Mouse (Mus musculus): Measurements from ENCODE around the gene Hoxd4. TPM values are rescaled to one million over a fixed set of nuclear protein-coding genes. Genes with fewer than 3 reads are reported as not detected.

Hoxd4 gene
- polyA plus RNA-seq, 1 experiment from 2014 or later: 4.3 TPM

- Histone ChIP-seq H3K4me2 (replicated peaks) (no peak overlapping the region), H3K4me1 (replicated peaks; ENCODE audit: control insufficient read depth, insufficient read depth, low read length) (no peaks in the 10 kb centered on the region), H3K36me3 (replicated peaks; ENCODE audit: control insufficient read depth, insufficient read depth) (no peaks in the 10 kb centered on the region), H3K27me3 (ENCODE audit: control insufficient read depth, insufficient read depth, low read length) (peaks cover 85% of the 10 kb centered on the region), H3K27ac (no peak overlapping the region), H3K9ac (no peak overlapping the region), H3K4me3 (replicated peaks; ENCODE audit: low read length) (no peak overlapping the region), H3K9me3 (ENCODE audit: control insufficient read depth, low read length) (no peaks in the 10 kb centered on the region)
- WGBS: 2% methylated on average over 26 of the region's 26 CpGs
- DNase-seq (ENCODE audit: low spot score) (no peak), ATAC-seq (ENCODE audit: low FRiP score) (no peak)
These were observed 7.9 kb upstream of the Hoxd4 start for GRCm38 (mm10) chr2:74703720-74704392.

DNA sequence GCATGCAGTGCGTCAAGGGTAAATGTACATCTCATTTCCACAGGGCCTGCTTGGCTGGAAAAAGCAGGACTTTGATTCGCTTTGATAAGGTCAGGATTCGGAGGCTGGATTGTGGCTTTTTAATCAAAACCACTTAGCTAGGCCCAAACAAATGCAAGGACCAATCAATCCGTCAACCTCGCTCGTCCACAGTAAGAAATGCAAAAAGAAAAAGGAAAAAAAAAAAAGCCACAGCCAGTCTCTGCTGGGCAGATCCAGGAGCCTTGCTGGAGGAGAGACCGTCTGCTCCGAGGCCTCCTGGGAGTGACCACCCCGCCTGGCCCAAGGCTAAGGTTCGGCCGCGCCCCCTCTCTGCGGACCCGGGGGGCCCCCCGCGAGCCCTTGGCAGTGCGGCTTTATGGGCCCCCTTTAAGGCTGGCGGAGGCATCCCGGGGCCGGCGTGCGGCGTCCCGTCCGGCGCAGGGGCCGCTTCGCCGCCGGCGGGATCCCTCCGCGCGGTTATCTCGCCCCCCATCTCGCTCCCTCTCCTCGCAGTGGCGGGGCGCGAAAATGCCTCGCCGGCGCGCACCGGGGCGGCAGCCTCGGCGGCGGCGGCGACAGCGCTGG, 7.2 kb upstream of the Hoxd4 start, which contains the start of gene Hoxd8:
Hoxd8 (plus strand) TSS at position 223 of the 606 bp plus-strand sequence.
- Histone ChIP-seq H3K27ac (no peak within 1 kb of the TSS), H3K27me3 (ENCODE audit: control insufficient read depth, insufficient read depth, low read length) (peaks cover 92% of the 10 kb centered on the region), H3K4me1 (replicated peaks; ENCODE audit: control insufficient read depth, insufficient read depth, low read length) (no peaks in the 10 kb centered on the region), H3K36me3 (replicated peaks; ENCODE audit: control insufficient read depth, insufficient read depth) (no peaks in the 10 kb centered on the region), H3K4me3 (replicated peaks; ENCODE audit: low read length) (peak within 1 kb of the TSS; percentile 29), H3K9me3 (ENCODE audit: control insufficient read depth, low read length) (no peaks in the 10 kb centered on the region), H3K9ac (peak within 1 kb of the TSS; percentile 8; the same call in 1 of the 2 replicates), H3K4me2 (replicated peaks) (peak within 1 kb of the TSS; percentile 46)
- WGBS: under 1% methylated on average over 39 of the region's 52 CpGs
- ATAC-seq (ENCODE audit: low FRiP score) (no peak), DNase-seq (ENCODE audit: low spot score) (no peak)

DNA sequence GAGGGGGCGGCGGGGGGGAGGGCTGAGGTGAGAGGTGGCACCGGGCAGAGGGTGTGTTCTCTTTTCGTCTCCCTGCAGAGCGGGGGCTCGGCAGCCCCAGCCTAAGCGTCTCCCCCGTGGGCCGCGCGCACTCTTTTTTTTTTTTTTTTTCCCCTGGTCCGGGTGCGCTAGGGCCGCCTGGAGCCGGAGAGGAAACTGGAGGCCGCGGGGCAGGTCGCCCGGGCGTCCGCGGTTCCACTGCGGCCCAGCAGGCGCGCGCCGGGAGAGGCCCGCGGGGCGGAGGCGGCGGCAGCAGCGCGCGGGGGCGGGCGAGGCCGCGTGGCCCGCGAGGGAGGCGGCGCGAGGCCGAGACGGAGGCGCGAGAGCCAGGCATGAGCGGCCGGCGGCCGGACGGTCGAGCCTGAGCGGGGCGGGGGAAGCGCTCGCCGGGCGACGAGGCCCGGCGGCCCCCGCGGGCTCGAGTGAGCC, 6.7 kb upstream of the Hoxd4 start:
- Histone ChIP-seq H3K4me2 (replicated peaks) (peak overlapping the region; percentile 46), H3K4me3 (replicated peaks; ENCODE audit: low read length) (peak overlapping the region; percentile 29), H3K27ac (no peak overlapping the region), H3K9me3 (ENCODE audit: control insufficient read depth, low read length) (no peaks in the 10 kb centered on the region), H3K9ac (peak overlapping the region; percentile 8; the same call in 1 of the 2 replicates), H3K27me3 (ENCODE audit: control insufficient read depth, insufficient read depth, low read length) (peaks cover 92% of the 10 kb centered on the region), H3K4me1 (replicated peaks; ENCODE audit: control insufficient read depth, insufficient read depth, low read length) (no peaks in the 10 kb centered on the region), H3K36me3 (replicated peaks; ENCODE audit: control insufficient read depth, insufficient read depth) (no peaks in the 10 kb centered on the region)
- DNase-seq (ENCODE audit: low spot score): no peak
- WGBS: under 1% methylated on average over 35 of the region's 66 CpGs
- no peak for ATAC-seq (ENCODE audit: low FRiP score)

GRCm38 (mm10) chr2:74705467-74706089, 6.2 kb upstream of the Hoxd4 start:
- H3K27ac ChIP-seq: no peak overlapping the region
- peak overlapping the region; percentile 29 for H3K4me3 ChIP-seq (replicated peaks; ENCODE audit: low read length)
- H3K27me3 ChIP-seq (ENCODE audit: control insufficient read depth, insufficient read depth, low read length): peaks cover 92% of the 10 kb centered on the region
- H3K4me2 ChIP-seq (replicated peaks): peak overlapping the region; percentile 46
- H3K9me3 ChIP-seq (ENCODE audit: control insufficient read depth, low read length): no peaks in the 10 kb centered on the region
- no peaks in the 10 kb centered on the region for H3K36me3 ChIP-seq (replicated peaks; ENCODE audit: control insufficient read depth, insufficient read depth)
- H3K9ac ChIP-seq: no peak overlapping the region
- ATAC-seq (ENCODE audit: low FRiP score) (no peak), DNase-seq (ENCODE audit: low spot score) (no peak)
- H3K4me1 ChIP-seq (replicated peaks; ENCODE audit: control insufficient read depth, insufficient read depth, low read length): no peaks in the 10 kb centered on the region
- 0% methylated on average over 56 of the region's 85 CpGs for WGBS

DNA sequence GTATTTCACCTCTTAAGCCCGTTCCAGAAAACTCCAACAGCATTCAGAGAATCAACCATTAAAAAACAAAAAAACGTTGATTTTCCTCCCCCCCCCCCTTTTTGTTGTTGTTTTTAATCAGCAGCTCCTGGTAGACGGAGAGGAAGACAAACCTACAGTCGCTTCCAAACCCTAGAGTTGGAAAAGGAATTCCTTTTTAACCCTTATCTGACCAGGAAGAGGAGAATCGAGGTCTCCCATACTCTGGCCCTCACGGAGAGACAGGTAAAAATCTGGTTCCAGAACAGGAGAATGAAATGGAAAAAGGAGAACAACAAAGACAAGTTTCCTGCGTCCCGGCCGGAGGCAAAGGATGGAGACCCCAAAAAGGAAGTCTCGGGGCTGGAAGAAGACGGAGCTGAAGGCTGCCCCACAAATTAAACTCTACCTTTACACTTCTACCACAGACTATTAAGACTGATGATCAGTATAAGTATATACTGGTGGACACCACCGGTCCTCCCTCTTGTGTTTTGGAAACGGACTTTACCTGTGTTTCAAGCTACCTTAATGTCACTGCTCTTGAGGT, 5.3 kb upstream of the Hoxd4 start:
- Histone ChIP-seq H3K27me3 (ENCODE audit: control insufficient read depth, insufficient read depth, low read length) (peaks cover 89% of the 10 kb centered on the region), H3K4me3 (replicated peaks; ENCODE audit: low read length) (no peak overlapping the region)
- 1% methylated on average over 13 of the region's 13 CpGs for WGBS

GRCm38 (mm10) chr2:74707599-74707998, 4.1 kb upstream of the Hoxd4 start:
- Histone ChIP-seq H3K4me1 (replicated peaks; ENCODE audit: control insufficient read depth, insufficient read depth, low read length) (no peaks in the 10 kb centered on the region; the same call in 1 of the 2 replicates), H3K4me2 (replicated peaks) (no peak overlapping the region), H3K27ac (no peak overlapping the region), H3K9me3 (ENCODE audit: control insufficient read depth, low read length) (no peaks in the 10 kb centered on the region), H3K36me3 (replicated peaks; ENCODE audit: control insufficient read depth, insufficient read depth) (no peaks in the 10 kb centered on the region), H3K4me3 (replicated peaks; ENCODE audit: low read length) (no peak overlapping the region), H3K9ac (no peak overlapping the region), H3K27me3 (ENCODE audit: control insufficient read depth, insufficient read depth, low read length) (peaks cover 89% of the 10 kb centered on the region)
- ATAC-seq (ENCODE audit: low FRiP score) (no peak), DNase-seq (ENCODE audit: low spot score) (no peak)
- WGBS: 7% methylated on average over 7 of the region's 7 CpGs

More for the DNA sequence above, 5.3 kb upstream of the Hoxd4 start:
- H3K9ac ChIP-seq: no peak overlapping the region
- H3K27ac ChIP-seq: no peak overlapping the region
- no peaks in the 10 kb centered on the region for H3K9me3 ChIP-seq (ENCODE audit: control insufficient read depth, low read length)
- H3K36me3 ChIP-seq (replicated peaks; ENCODE audit: control insufficient read depth, insufficient read depth): no peaks in the 10 kb centered on the region
- ATAC-seq (ENCODE audit: low FRiP score): no peak
- no peak overlapping the region for H3K4me2 ChIP-seq (replicated peaks)
- DNase-seq (ENCODE audit: low spot score): no peak
- H3K4me1 ChIP-seq (replicated peaks; ENCODE audit: control insufficient read depth, insufficient read depth, low read length): no peaks in the 10 kb centered on the region

GRCm38 (mm10) chr2:74708676-74709075, 3.1 kb upstream of the Hoxd4 start:
- Histone ChIP-seq H3K4me2 (replicated peaks) (no peak overlapping the region), H3K9me3 (ENCODE audit: control insufficient read depth, low read length) (no peaks in the 10 kb centered on the region), H3K36me3 (replicated peaks; ENCODE audit: control insufficient read depth, insufficient read depth) (no peaks in the 10 kb centered on the region), H3K27ac (no peak overlapping the region), H3K4me1 (replicated peaks; ENCODE audit: control insufficient read depth, insufficient read depth, low read length) (no peaks in the 10 kb centered on the region; the same call in 1 of the 2 replicates), H3K27me3 (ENCODE audit: control insufficient read depth, insufficient read depth, low read length) (peaks cover 89% of the 10 kb centered on the region), H3K9ac (no peak overlapping the region), H3K4me3 (replicated peaks; ENCODE audit: low read length) (no peak overlapping the region)
- no peak for DNase-seq (ENCODE audit: low spot score)
- 6% methylated on average over 4 of the region's 4 CpGs for WGBS
- no peak for ATAC-seq (ENCODE audit: low FRiP score)

DNA sequence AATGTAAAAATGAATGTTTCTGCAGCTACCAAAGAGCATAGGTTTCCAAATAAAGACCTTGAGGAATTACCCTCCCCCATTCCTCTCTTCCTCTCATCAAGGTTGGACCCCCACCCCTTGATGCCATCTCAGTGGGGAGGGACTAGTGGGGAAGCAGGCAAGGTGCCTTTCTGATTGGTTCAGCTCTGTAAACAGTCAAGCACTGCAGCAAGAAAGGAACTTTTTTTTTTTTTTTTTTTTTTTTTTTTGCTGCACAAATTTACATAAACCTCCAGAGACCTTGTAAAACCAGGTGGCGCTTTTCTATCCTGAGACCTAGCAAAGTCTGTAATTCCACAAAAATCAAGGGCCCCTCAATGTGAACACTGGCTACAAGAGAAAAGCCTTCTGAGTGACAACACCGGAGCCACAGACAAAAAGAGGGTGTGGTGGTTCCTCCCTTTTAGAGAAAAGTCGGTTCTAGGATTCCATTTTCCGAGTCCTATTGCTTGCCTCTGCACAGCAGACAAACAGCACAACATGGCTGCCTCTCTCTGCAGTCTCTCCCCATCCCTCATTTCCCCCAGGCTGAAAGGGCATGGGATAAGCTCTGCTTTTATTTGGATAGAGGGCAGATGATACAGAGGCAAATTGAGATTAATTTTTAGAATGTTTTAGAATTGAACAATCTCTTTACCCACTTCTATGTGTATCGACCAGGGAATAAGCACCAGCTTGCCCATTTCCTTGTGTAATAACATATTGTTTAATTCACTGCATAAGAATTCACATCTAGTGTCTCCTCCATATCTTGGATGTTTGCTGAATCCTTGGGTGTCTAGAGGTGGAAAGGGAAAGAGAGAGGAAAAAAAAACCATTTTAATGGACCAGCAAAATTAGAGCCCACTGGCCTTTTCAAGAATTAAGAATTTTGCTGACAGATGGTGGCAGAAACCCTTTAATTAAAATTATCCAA, 2.0 kb upstream of the Hoxd4 start:
- H3K36me3 ChIP-seq (replicated peaks; ENCODE audit: control insufficient read depth, insufficient read depth): no peaks in the 10 kb centered on the region
- no peak overlapping the region for H3K4me3 ChIP-seq (replicated peaks; ENCODE audit: low read length)
- 4% methylated on average over 5 of the region's 5 CpGs for WGBS
- no peak for DNase-seq (ENCODE audit: low spot score)
- H3K9me3 ChIP-seq (ENCODE audit: control insufficient read depth, low read length): no peaks in the 10 kb centered on the region
- H3K4me1 ChIP-seq (replicated peaks; ENCODE audit: control insufficient read depth, insufficient read depth, low read length): no peaks in the 10 kb centered on the region; the same call in 1 of the 2 replicates
- H3K27ac ChIP-seq: no peak overlapping the region
- H3K9ac ChIP-seq: no peak overlapping the region
- H3K27me3 ChIP-seq (ENCODE audit: control insufficient read depth, insufficient read depth, low read length): peaks cover 90% of the 10 kb centered on the region
- ATAC-seq (ENCODE audit: low FRiP score): no peak
- H3K4me2 ChIP-seq (replicated peaks): no peak overlapping the region
